Mouse (Mus musculus): ENCODE results near the gene Slc22a8.

GRCm38 (mm10) chr19:8597269-8597668, 6.2 kb downstream of the Slc22a8 start:
- TF ChIP-seq CTCF (IDR thresholded peaks at IDR 0.05; ENCODE audit: borderline replicate concordance, extremely low read depth, insufficient read depth, insufficient read length) = no peak
- no peak for TF ChIP-seq POLR2A (IDR thresholded peaks at IDR 0.05; ENCODE audit: borderline replicate concordance, extremely low read depth, insufficient read depth, insufficient read length, poor library complexity, severe bottlenecking)
